Comparison of ENCODE assay signal across 8 mouse cellular contexts in the genomic region with DNA sequence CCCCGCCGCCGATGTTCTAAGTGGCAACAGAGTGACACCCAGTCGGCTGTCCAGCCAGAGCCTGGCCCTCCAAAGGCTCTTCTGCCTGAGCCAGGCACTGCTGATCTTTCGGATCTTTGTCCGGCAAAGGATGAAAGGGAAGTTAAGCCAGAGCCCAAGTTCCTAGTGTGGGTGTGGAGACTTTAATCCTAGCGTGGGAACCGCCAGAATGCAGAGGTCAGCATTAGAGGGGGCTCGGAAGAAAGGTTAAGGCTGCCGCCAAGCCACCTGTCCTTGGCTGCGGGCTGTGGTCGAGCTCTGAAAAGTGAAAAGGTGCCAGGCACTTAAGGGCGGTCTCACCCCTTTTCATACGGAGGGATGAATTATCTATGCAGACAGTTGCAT. TPM values are rescaled to one million over a fixed set of nuclear protein-coding genes. Genes with fewer than 3 reads are reported as not detected.
DNase-seq lines count a peak whose midpoint lies in the region; ATAC-seq and TF ChIP-seq lines count a peak whose summit lies in the region.

No protein-coding gene starts in this region.

- H3ac ChIP-seq in C2C12 (ENCODE audit: control insufficient read depth, insufficient read length, low read depth) = peak overlapping the region; percentile 75

- H3K9me3 ChIP-seq in limb, embryonic 11.5 days (ENCODE audit: control insufficient read depth, low read length) = no peaks in the 10 kb centered on the region

- peaks cover 8% of the 10 kb centered on the region; the same call in 1 of the 2 replicates for H3K4me1 ChIP-seq in limb, embryonic 11.5 days (ENCODE audit: control insufficient read depth, insufficient read depth, low read length)
- peaks cover 12% of the 10 kb centered on the region for H3K4me1 ChIP-seq in olfactory bulb, adult 2 months (ENCODE audit: control insufficient read depth, insufficient read depth, low read length)

- TF ChIP-seq CTCF in C2C12 (IDR thresholded peaks at IDR 0.05; ENCODE audit: control insufficient read depth, insufficient read depth, insufficient read length) = no peak
- no peak for TF ChIP-seq CTCF in olfactory bulb, adult 2 months (IDR thresholded peaks at IDR 0.05; ENCODE audit: insufficient read depth, low read depth, low read length)

- ATAC-seq in erythroblast, adult 5-6 weeks (replicated peaks; ENCODE audit: low FRiP score, poor library complexity, severe bottlenecking) = 0 out of 2 replicates have a peak, but pooled peaks have one; percentile 21
- ATAC-seq in limb, embryonic 11.5 days (ENCODE audit: insufficient number of reproducible peaks, low FRiP score, low TSS enrichment, low read depth) = no peak

- peak overlapping the region; percentile 28; the same call in 1 of the 2 replicates for H3K9ac ChIP-seq in limb, embryonic 11.5 days (ENCODE audit: low read length)

- H3K79me3 ChIP-seq in C2C12 (ENCODE audit: low read depth) = peaks cover 11% of the 10 kb centered on the region

- TF ChIP-seq POLR2A in olfactory bulb, adult 2 months (IDR thresholded peaks at IDR 0.05; ENCODE audit: insufficient read depth, low read depth, low read length) = no peak

- under 1% methylated on average over 14 of the region's 14 CpGs for WGBS in limb, embryonic 11.5 days
- WGBS in olfactory bulb, adult 2 months = under 1% methylated on average over 14 of the region's 14 CpGs

- H3K4me2 ChIP-seq in limb, embryonic 11.5 days (ENCODE audit: low read depth, severe bottlenecking) = peak overlapping the region; percentile 73

- H3K27me3 ChIP-seq in C2C12 (ENCODE audit: control insufficient read depth, insufficient read depth, insufficient read length) = no peaks in the 10 kb centered on the region
- H3K27me3 ChIP-seq in limb, embryonic 11.5 days (ENCODE audit: control insufficient read depth, insufficient read depth, low read length) = no peaks in the 10 kb centered on the region

- peak; percentile 30 for DNase-seq in cerebellum, adult 9-11 months
- no peak for DNase-seq in cerebellum, adult 8-10 months
- DNase-seq in limb, embryonic 11.5 days (ENCODE audit: low spot score) = no peak
- DNase-seq in urinary bladder, adult 18-20 months (ENCODE audit: low spot score in 2 of 2) = no peak
- no peak for DNase-seq in ovary, postnatal 36 days (ENCODE audit: low spot score)

- H3K79me2 ChIP-seq in C2C12 (ENCODE audit: control insufficient read depth, insufficient read depth) = peaks cover 20% of the 10 kb centered on the region

- H3K36me3 ChIP-seq in C2C12 (ENCODE audit: control insufficient read depth, insufficient read depth) = peaks cover 14% of the 10 kb centered on the region
- H3K36me3 ChIP-seq in limb, embryonic 11.5 days (ENCODE audit: control insufficient read depth, insufficient read depth, low read length) = no peaks in the 10 kb centered on the region; the same call in 1 of the 2 replicates

- peak overlapping the region; percentile 43 for H3K4me3 ChIP-seq in C2C12 (ENCODE audit: insufficient read depth, poor library complexity, severe bottlenecking)
- peak overlapping the region; percentile 54 for H3K4me3 ChIP-seq in limb, embryonic 11.5 days (ENCODE audit: low read depth, low read length)
- peak overlapping the region; percentile 79 for H3K4me3 ChIP-seq in olfactory bulb, adult 2 months (ENCODE audit: insufficient read depth, low read depth, low read length)

- H3K27ac ChIP-seq in limb, embryonic 11.5 days (replicated peaks; ENCODE audit: low read depth, low read length) = no peak overlapping the region
- no peak overlapping the region for H3K27ac ChIP-seq in olfactory bulb, adult 2 months (ENCODE audit: insufficient read depth, low read depth, low read length)

TF ChIP-seq in C2C12, 6 proteins besides CTCF, POLR2A, EP300 and RAD21:
- TF ChIP-seq FOSL1 (IDR thresholded peaks at IDR 0.05; ENCODE audit: insufficient read depth, low read length, poor library complexity, severe bottlenecking) = no peak
- TF ChIP-seq MYOG (IDR thresholded peaks at IDR 0.05; ENCODE audit: control insufficient read depth, extremely low read depth, insufficient read length) = no peak
- TF ChIP-seq MYOD1 (IDR thresholded peaks at IDR 0.05; ENCODE audit: control insufficient read depth, insufficient read length, low read depth) = no peak
- TF ChIP-seq CEBPB (IDR thresholded peaks at IDR 0.05; ENCODE audit: low read depth) = no peak
- TF ChIP-seq USF1 (IDR thresholded peaks at IDR 0.05; ENCODE audit: low read depth) = no peak
- no peak for TF ChIP-seq MAX (IDR thresholded peaks at IDR 0.05)

RNA-seq across cellular contexts. Expression of gene Exosc6, which starts 5.5 kb away (rescaled TPM):
- polyA plus RNA-seq in C2C12 (2012; fragmentation: generic; extraction: Trizol) = 11.4 TPM
- 6.5 and 7.3 TPM in 2 replicates for total RNA-seq in erythroblast, adult 5-6 weeks (2015; ENCODE audit: low replicate concordance)
- total RNA-seq in erythroblast, adult 5-6 weeks (2017; ENCODE audit: low replicate concordance) = not detected in 2 replicates
- 31.1 and 35.1 TPM in 2 replicates for polyA plus RNA-seq in limb, embryonic 11.5 days (2014; fragmentation: Nextera tagmentation; extraction: Ambion mirVana)
- not detected in 2 replicates for polyA plus RNA-seq in olfactory bulb, adult 2 months (2012; ENCODE audit: insufficient read depth, insufficient read length, low replicate concordance, missing spikeins)

RNA-seq across cellular contexts. Expression of gene Aars, which starts 28.7 kb away (rescaled TPM):
- 152 TPM for polyA plus RNA-seq in C2C12 (2012; fragmentation: generic; extraction: Trizol)
- 12.3 and 23.1 TPM in 2 replicates for total RNA-seq in erythroblast, adult 5-6 weeks (2015; ENCODE audit: low replicate concordance)
- total RNA-seq in erythroblast, adult 5-6 weeks (2017; ENCODE audit: low replicate concordance) = 35.3 and 49.5 TPM in 2 replicates
- polyA plus RNA-seq in limb, embryonic 11.5 days (2014; fragmentation: Nextera tagmentation; extraction: Ambion mirVana) = 66.1 and 78.4 TPM in 2 replicates
- not detected in 2 replicates for polyA plus RNA-seq in olfactory bulb, adult 2 months (2012; ENCODE audit: insufficient read depth, insufficient read length, low replicate concordance, missing spikeins)

RNA-seq across cellular contexts. Expression of gene Ddx19b, which starts 30.1 kb away (rescaled TPM):
- 5.6 TPM for polyA plus RNA-seq in C2C12 (2012; fragmentation: generic; extraction: Trizol)
- 0.77 and 1.3 TPM in 2 replicates for total RNA-seq in erythroblast, adult 5-6 weeks (2015; ENCODE audit: low replicate concordance)
- total RNA-seq in erythroblast, adult 5-6 weeks (2017; ENCODE audit: low replicate concordance) = 2.5 and 3.2 TPM in 2 replicates
- 4.5 and 4.7 TPM in 2 replicates for polyA plus RNA-seq in limb, embryonic 11.5 days (2014; fragmentation: Nextera tagmentation; extraction: Ambion mirVana)
- not detected in 2 replicates for polyA plus RNA-seq in olfactory bulb, adult 2 months (2012; ENCODE audit: insufficient read depth, insufficient read length, low replicate concordance, missing spikeins)

RNA-seq across cellular contexts. Expression of gene Clec18a, which starts 30.5 kb away (rescaled TPM):
- not detected for polyA plus RNA-seq in C2C12 (2012; fragmentation: generic; extraction: Trizol)
- not detected in 2 replicates for total RNA-seq in erythroblast, adult 5-6 weeks (2015; ENCODE audit: low replicate concordance)
- not detected in 2 replicates for total RNA-seq in erythroblast, adult 5-6 weeks (2017; ENCODE audit: low replicate concordance)
- polyA plus RNA-seq in limb, embryonic 11.5 days (2014; fragmentation: Nextera tagmentation; extraction: Ambion mirVana) = not detected in 2 replicates
- polyA plus RNA-seq in olfactory bulb, adult 2 months (2012; ENCODE audit: insufficient read depth, insufficient read length, low replicate concordance, missing spikeins) = not detected in 2 replicates

RNA-seq across cellular contexts. Expression of gene Pdpr, which starts 32.8 kb away (rescaled TPM):
- 5.2 TPM for polyA plus RNA-seq in C2C12 (2012; fragmentation: generic; extraction: Trizol)
- 1.5 and 5.0 TPM in 2 replicates for total RNA-seq in erythroblast, adult 5-6 weeks (2015; ENCODE audit: low replicate concordance)
- total RNA-seq in erythroblast, adult 5-6 weeks (2017; ENCODE audit: low replicate concordance) = 3.6 and 4.8 TPM in 2 replicates
- 5.9 and 7.8 TPM in 2 replicates for polyA plus RNA-seq in limb, embryonic 11.5 days (2014; fragmentation: Nextera tagmentation; extraction: Ambion mirVana)
- 61.5 TPM in 1 of 2 replicates, not detected in the other for polyA plus RNA-seq in olfactory bulb, adult 2 months (2012; ENCODE audit: insufficient read depth, insufficient read length, low replicate concordance, missing spikeins)

Comparison
In these comparisons a context has a peak if more than half of its experiments do, and no peak if none do; other contexts are left out.
1. RNA of gene Exosc6, which starts 5.5 kb away (polyA plus RNA-seq): 31.1 to 35.1 TPM in limb, embryonic 11.5 days and 11.4 TPM in C2C12 (single experiment); not detected in olfactory bulb, adult 2 months; every median in the first group is over 10 times any median in the second.
2. Peak in every context shown above with its lines, with median percentiles within 50 percentile points of each other: H3K4me3 ChIP-seq.